Mouse (Mus musculus): ENCODE measurements around the gene Zfp691. TPM values are rescaled to one million over a fixed set of nuclear protein-coding genes. Genes with fewer than 3 reads are reported as not detected.

Zfp691 gene
- total and polyA plus RNA-seq, 3 experiments, result 6.7 to 9.9 TPM; not detected in 1

Other genes with a start within 250 kb of the Zfp691 start
- not detected in 2 replicates for gene Olfr1328, start 235.6 kb downstream of the Zfp691 start, total RNA-seq (2012; rRNA removed)
- not detected for gene Olfr1328, start 235.6 kb downstream of the Zfp691 start, polyA plus RNA-seq (2012; ENCODE audit: insufficient read depth in 1 of 2, insufficient read length in 2 of 2, low read depth in 1 of 2, low replicate concordance in 2 of 2, missing spikeins in 1 of 2)
- gene Lao1, start 212.6 kb downstream of the Zfp691 start, total RNA-seq (2012; rRNA removed), result not detected in 2 replicates
- gene Lao1, start 212.6 kb downstream of the Zfp691 start, polyA plus RNA-seq (2012; ENCODE audit: insufficient read depth in 1 of 2, insufficient read length in 2 of 2, low read depth in 1 of 2, low replicate concordance in 2 of 2, missing spikeins in 1 of 2), result not detected
- 15.9 and 47.3 TPM in 2 replicates for gene Slc2a1, start 65.5 kb downstream of the Zfp691 start, total RNA-seq (2012; rRNA removed)
- 10 to 100 TPM in 1 of 2 experiments, not detected in 1; 99.5 TPM for gene Slc2a1, start 65.5 kb downstream of the Zfp691 start, polyA plus RNA-seq (2012; ENCODE audit: insufficient read depth in 1 of 2, insufficient read length in 2 of 2, low read depth in 1 of 2, low replicate concordance in 2 of 2, missing spikeins in 1 of 2)
- 125 and 138 TPM in 2 replicates for gene Ermap, start 15.8 kb upstream of the Zfp691 start, total RNA-seq (2012; rRNA removed)
- gene Ermap, start 15.8 kb upstream of the Zfp691 start, polyA plus RNA-seq (2012; ENCODE audit: insufficient read depth in 1 of 2, insufficient read length in 2 of 2, low read depth in 1 of 2, low replicate concordance in 2 of 2, missing spikeins in 1 of 2), result 100 to 1,000 TPM in 1 of 2 experiments, 10 to 100 TPM in 1; 44.1 to 247 TPM
- gene Svbp, start 21.1 kb upstream of the Zfp691 start, total RNA-seq (2012; rRNA removed), result 63.7 and 64.7 TPM in 2 replicates
- 100 to 1,000 TPM in 1 of 2 experiments, not detected in 1; 131 TPM for gene Svbp, start 21.1 kb upstream of the Zfp691 start, polyA plus RNA-seq (2012; ENCODE audit: insufficient read depth in 1 of 2, insufficient read length in 2 of 2, low read depth in 1 of 2, low replicate concordance in 2 of 2, missing spikeins in 1 of 2)
- gene Tmem269, start 44.0 kb upstream of the Zfp691 start, total RNA-seq (2012; rRNA removed), result not detected in 2 replicates
- under 1 TPM in 1 of 2 experiments, not detected in 1; 0.07 TPM for gene Tmem269, start 44.0 kb upstream of the Zfp691 start, polyA plus RNA-seq (2012; ENCODE audit: insufficient read depth in 1 of 2, insufficient read length in 2 of 2, low read depth in 1 of 2, low replicate concordance in 2 of 2, missing spikeins in 1 of 2)
- gene AU022252, start 58.5 kb upstream of the Zfp691 start, total RNA-seq (2012; rRNA removed), result 12.3 and 12.8 TPM in 2 replicates
- gene AU022252, start 58.5 kb upstream of the Zfp691 start, polyA plus RNA-seq (2012; ENCODE audit: insufficient read depth in 1 of 2, insufficient read length in 2 of 2, low read depth in 1 of 2, low replicate concordance in 2 of 2, missing spikeins in 1 of 2), result 10 to 100 TPM in 1 of 2 experiments, not detected in 1; 24.9 TPM
- 12.9 and 15.7 TPM in 2 replicates for gene P3h1, start 58.7 kb upstream of the Zfp691 start, total RNA-seq (2012; rRNA removed)
- 10 to 100 TPM in 1 of 2 experiments, not detected in 1; 30.2 TPM for gene P3h1, start 58.7 kb upstream of the Zfp691 start, polyA plus RNA-seq (2012; ENCODE audit: insufficient read depth in 1 of 2, insufficient read length in 2 of 2, low read depth in 1 of 2, low replicate concordance in 2 of 2, missing spikeins in 1 of 2)
- gene Cldn19, start 81.2 kb upstream of the Zfp691 start, total RNA-seq (2012; rRNA removed), result not detected in 2 replicates
- gene Cldn19, start 81.2 kb upstream of the Zfp691 start, polyA plus RNA-seq (2012; ENCODE audit: insufficient read depth in 1 of 2, insufficient read length in 2 of 2, low read depth in 1 of 2, low replicate concordance in 2 of 2, missing spikeins in 1 of 2), result not detected
- gene Ybx1, start 120.4 kb upstream of the Zfp691 start, total RNA-seq (2012; rRNA removed), result 979 and 1,115 TPM in 2 replicates
- gene Ybx1, start 120.4 kb upstream of the Zfp691 start, polyA plus RNA-seq (2012; ENCODE audit: insufficient read depth in 1 of 2, insufficient read length in 2 of 2, low read depth in 1 of 2, low replicate concordance in 2 of 2, missing spikeins in 1 of 2), result 1,000 to 10,000 TPM; 2,172 to 2,666 TPM
- gene Ppih, start 146.4 kb upstream of the Zfp691 start, total RNA-seq (2012; rRNA removed), result 211 and 246 TPM in 2 replicates
- gene Ppih, start 146.4 kb upstream of the Zfp691 start, polyA plus RNA-seq (2012; ENCODE audit: insufficient read depth in 1 of 2, insufficient read length in 2 of 2, low read depth in 1 of 2, low replicate concordance in 2 of 2, missing spikeins in 1 of 2), result 100 to 1,000 TPM; 140 to 199 TPM
- not detected in 2 replicates for gene Ccdc30, start 241.3 kb upstream of the Zfp691 start, total RNA-seq (2012; rRNA removed)
- not detected for gene Ccdc30, start 241.3 kb upstream of the Zfp691 start, polyA plus RNA-seq (2012; ENCODE audit: insufficient read depth in 1 of 2, insufficient read length in 2 of 2, low read depth in 1 of 2, low replicate concordance in 2 of 2, missing spikeins in 1 of 2)
- 7.6 and 8.4 TPM in 2 replicates for gene Ppcs, start 248.2 kb upstream of the Zfp691 start, total RNA-seq (2012; rRNA removed)
- gene Ppcs, start 248.2 kb upstream of the Zfp691 start, polyA plus RNA-seq (2012; ENCODE audit: insufficient read depth in 1 of 2, insufficient read length in 2 of 2, low read depth in 1 of 2, low replicate concordance in 2 of 2, missing spikeins in 1 of 2), result 1 to 10 TPM in 1 of 2 experiments, not detected in 1; 7.4 TPM
- gene Zmynd12, start 248.6 kb upstream of the Zfp691 start, total RNA-seq (2012; rRNA removed), result not detected in 2 replicates
- gene Zmynd12, start 248.6 kb upstream of the Zfp691 start, polyA plus RNA-seq (2012; ENCODE audit: insufficient read depth in 1 of 2, insufficient read length in 2 of 2, low read depth in 1 of 2, low replicate concordance in 2 of 2, missing spikeins in 1 of 2), result under 1 TPM in 1 of 2 experiments, not detected in 1; 0.04 TPM